ENCODE assay signal across 25 mouse cellular contexts in genomic region chr5:99368615-99369014, GRCm38 (mm10).
DNase-seq lines count a peak whose midpoint lies in the region; ATAC-seq and TF ChIP-seq lines count a peak whose summit lies in the region.
"Had no signal": no experiment of that assay in that cellular context is flagged by ENCODE, and none has a peak within 500 bp of the region (broad histone marks: within the 10 kb centered on the region; RNA-seq: fewer than 3 reads in every experiment).

No protein-coding gene starts in this region.

- no peak overlapping the region for H3K27ac ChIP-seq in liver, embryonic 11.5 days (ENCODE audit: low read depth, low read length)
- no peak overlapping the region for H3K27ac ChIP-seq in limb, embryonic 12.5 days
- H3K27ac ChIP-seq in liver, embryonic 14.5 days: no peak overlapping the region
- H3K27ac ChIP-seq: embryonic facial prominence, embryonic 10.5 days; embryonic facial prominence, embryonic 13.5 days; forebrain, embryonic 10.5 days; forebrain, embryonic 13.5 days; gastrocnemius, adult 2 months; hindbrain, embryonic 12.5 days; hindbrain, embryonic 15.5 days had no signal

- peaks cover 21% of the 10 kb centered on the region for H3K4me1 ChIP-seq in liver, embryonic 11.5 days (replicated peaks; ENCODE audit: control insufficient read depth, insufficient read depth, low read length)
- peaks cover 14% of the 10 kb centered on the region for H3K4me1 ChIP-seq in limb, embryonic 12.5 days (replicated peaks)
- peaks cover 26 to 30% of the 10 kb centered on the region in 2 experiments for H3K4me1 ChIP-seq in liver, embryonic 14.5 days (replicated peaks; ENCODE audit: control insufficient read depth in 2 of 2, insufficient read depth in 2 of 2, low read length in 1 of 2)
- H3K4me1 ChIP-seq: embryonic facial prominence, embryonic 10.5 days; embryonic facial prominence, embryonic 13.5 days; hindbrain, embryonic 12.5 days; hindbrain, embryonic 15.5 days had no signal

- no peak overlapping the region for H3K4me3 ChIP-seq in liver, embryonic 11.5 days (ENCODE audit: low read depth, low read length)
- no peak overlapping the region for H3K4me3 ChIP-seq in limb, embryonic 12.5 days (replicated peaks)
- no peak overlapping the region for H3K4me3 ChIP-seq in liver, embryonic 14.5 days (ENCODE audit: insufficient read depth in 1 of 2, low read depth in 2 of 2, low read length in 2 of 2)
- H3K4me3 ChIP-seq: embryonic facial prominence, embryonic 10.5 days; embryonic facial prominence, embryonic 13.5 days; forebrain, embryonic 10.5 days; forebrain, embryonic 13.5 days; gastrocnemius, adult 2 months; hindbrain, embryonic 12.5 days; hindbrain, embryonic 15.5 days had no signal

- no peaks in the 10 kb centered on the region for H3K27me3 ChIP-seq in liver, embryonic 11.5 days (replicated peaks; ENCODE audit: control insufficient read depth, insufficient read depth, low read length)
- no peaks in the 10 kb centered on the region for H3K27me3 ChIP-seq in limb, embryonic 12.5 days
- H3K27me3 ChIP-seq in liver, embryonic 14.5 days (ENCODE audit: control insufficient read depth, insufficient read depth, low read length): no peaks in the 10 kb centered on the region
- H3K27me3 ChIP-seq: embryonic facial prominence, embryonic 13.5 days; forebrain, embryonic 13.5 days; hindbrain, embryonic 15.5 days had no signal

- no peak overlapping the region for H3K4me2 ChIP-seq in liver, embryonic 11.5 days
- H3K4me2 ChIP-seq in limb, embryonic 12.5 days: no peak overlapping the region
- H3K4me2 ChIP-seq in liver, embryonic 14.5 days (ENCODE audit: low read depth): peak overlapping the region; percentile 41
- H3K4me2 ChIP-seq: embryonic facial prominence, embryonic 13.5 days; forebrain, embryonic 13.5 days; heart, embryonic 11.5 days; hindbrain, embryonic 12.5 days; hindbrain, embryonic 15.5 days had no signal

- no peak for TF ChIP-seq EP300 in liver, embryonic 14.5 days (IDR thresholded peaks at IDR 0.05; ENCODE audit: low read depth)

- H3K36me3 ChIP-seq in liver, embryonic 11.5 days (ENCODE audit: control insufficient read depth, insufficient read depth, low read length): no peaks in the 10 kb centered on the region
- no peaks in the 10 kb centered on the region for H3K36me3 ChIP-seq in limb, embryonic 12.5 days
- no peaks in the 10 kb centered on the region for H3K36me3 ChIP-seq in liver, embryonic 14.5 days (replicated peaks; ENCODE audit: control insufficient read depth, insufficient read depth, low read depth)
- H3K36me3 ChIP-seq: embryonic facial prominence, embryonic 10.5 days; embryonic facial prominence, embryonic 13.5 days; forebrain, embryonic 10.5 days; hindbrain, embryonic 12.5 days; hindbrain, embryonic 15.5 days had no signal

- no peak for TF ChIP-seq CTCF in liver, embryonic 14.5 days (IDR thresholded peaks at IDR 0.05; ENCODE audit: low read depth)

- H3K9me3 ChIP-seq in liver, embryonic 11.5 days (ENCODE audit: control insufficient read depth, low read length): no peaks in the 10 kb centered on the region
- H3K9me3 ChIP-seq in limb, embryonic 12.5 days: no peaks in the 10 kb centered on the region
- no peaks in the 10 kb centered on the region for H3K9me3 ChIP-seq in liver, embryonic 14.5 days (ENCODE audit: control insufficient read depth, low read length)
- H3K9me3 ChIP-seq: embryonic facial prominence, embryonic 10.5 days; embryonic facial prominence, embryonic 13.5 days; forebrain, embryonic 10.5 days; forebrain, embryonic 13.5 days; hindbrain, embryonic 12.5 days; hindbrain, embryonic 15.5 days had no signal

- peak; percentile 74 for ATAC-seq in liver, embryonic 11.5 days (replicated peaks; ENCODE audit: low FRiP score)
- peak; percentile 31; the same call in 1 of the 2 replicates for ATAC-seq in limb, embryonic 12.5 days (ENCODE audit: insufficient number of reproducible peaks, insufficient read depth, low FRiP score, low TSS enrichment, low read depth)
- peak; percentile 77 for ATAC-seq in liver, embryonic 14.5 days (ENCODE audit: insufficient read depth)
- ATAC-seq: forebrain, embryonic 13.5 days; forebrain, embryonic 16.5 days; Patski had no signal

- no peak for DNase-seq in liver, embryonic 11.5 days (ENCODE audit: low spot score)
- no peak for DNase-seq in liver
- no peak for DNase-seq in liver, embryonic 14.5 days (ENCODE audit: low read depth in 3 of 3, low spot score in 3 of 3)
- no peak for DNase-seq in frontal cortex, adult 2 months (ENCODE audit: extremely low spot score in 1 of 2, low spot score in 1 of 2)
- no peak for DNase-seq in layer of hippocampus, adult 9-10 months (ENCODE audit: low spot score)
- DNase-seq: adrenal gland, postnatal 10 days; adrenal gland, postnatal 36 days; cerebellum, adult 11 months; cerebellum, adult 2 months; cerebellum, adult 9-11 months; cerebellum, postnatal 25 days; embryo, embryonic 11 days; gastrocnemius, adult 2 months; gastrocnemius, postnatal 14 days; heart, adult 11 months had no signal

- no peak overlapping the region for H3K9ac ChIP-seq in liver, embryonic 11.5 days (ENCODE audit: low read depth, low read length)
- no peak overlapping the region for H3K9ac ChIP-seq in limb, embryonic 12.5 days (replicated peaks)
- H3K9ac ChIP-seq in liver, embryonic 14.5 days (replicated peaks): no peak overlapping the region
- H3K9ac ChIP-seq: embryonic facial prominence, embryonic 13.5 days; forebrain, embryonic 13.5 days; hindbrain, embryonic 12.5 days; hindbrain, embryonic 15.5 days had no signal

- WGBS in liver, embryonic 11.5 days: 71% methylated on average over 1 of the region's 1 CpGs
- 30% methylated on average over 1 of the region's 1 CpGs for WGBS in limb, embryonic 12.5 days
- 28% methylated on average over 1 of the region's 1 CpGs for WGBS in liver, embryonic 14.5 days (ENCODE audit: insufficient replicate concordance)
